Mouse (Mus musculus) naive thymus-derived CD4-positive, alpha-beta T cell, adult 2 months (primary cell): Measurements from ENCODE around the gene Tbc1d14.

ENCODE experiments used
- DNase-seq: peaks from one replicate; pipeline ENCODE4 v3.0.0-alpha.2; 2011; ENCODE audit warnings: low read depth

Gene Tbc1d14

DNA sequence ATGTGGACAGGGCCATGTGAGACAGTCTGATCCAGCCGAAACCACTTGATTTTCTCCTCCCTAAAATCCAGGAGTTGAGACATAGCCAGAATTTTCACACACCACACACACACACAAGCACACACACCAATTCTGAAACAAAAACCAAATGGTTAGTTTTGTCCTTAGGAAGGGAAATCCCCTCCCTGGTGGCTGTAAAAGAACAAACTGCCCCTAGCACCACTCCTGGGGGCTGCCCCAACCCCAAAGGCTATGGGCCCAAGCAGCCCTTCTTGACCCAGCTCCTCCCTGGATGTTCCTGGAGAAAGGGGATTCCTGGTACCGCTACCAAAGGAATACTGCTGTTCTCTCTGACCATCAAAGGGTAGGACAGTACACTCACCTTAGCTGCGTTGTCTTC is 16.6 kb downstream of the Tbc1d14 start:
- no peak for DNase-seq

DNA sequence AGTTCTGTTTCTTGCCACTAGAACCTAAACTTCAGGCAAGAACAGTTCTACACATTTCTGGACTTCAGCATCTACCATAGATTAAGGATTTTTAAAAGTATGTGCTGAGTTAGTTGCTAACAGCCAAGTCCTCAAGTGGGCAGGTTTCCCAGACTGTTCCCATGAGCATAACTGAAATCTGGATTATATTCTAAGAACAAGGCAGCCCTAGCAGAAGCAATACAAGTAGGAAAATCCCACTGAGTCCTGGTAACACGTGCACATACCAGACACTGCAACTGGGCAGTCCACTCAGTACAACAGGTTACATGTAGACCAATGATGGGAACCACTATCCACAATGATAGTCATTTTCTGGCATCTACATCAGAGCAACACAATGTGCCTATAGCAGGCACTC is 17.3 kb downstream of the Tbc1d14 start:
- no peak for DNase-seq

DNA sequence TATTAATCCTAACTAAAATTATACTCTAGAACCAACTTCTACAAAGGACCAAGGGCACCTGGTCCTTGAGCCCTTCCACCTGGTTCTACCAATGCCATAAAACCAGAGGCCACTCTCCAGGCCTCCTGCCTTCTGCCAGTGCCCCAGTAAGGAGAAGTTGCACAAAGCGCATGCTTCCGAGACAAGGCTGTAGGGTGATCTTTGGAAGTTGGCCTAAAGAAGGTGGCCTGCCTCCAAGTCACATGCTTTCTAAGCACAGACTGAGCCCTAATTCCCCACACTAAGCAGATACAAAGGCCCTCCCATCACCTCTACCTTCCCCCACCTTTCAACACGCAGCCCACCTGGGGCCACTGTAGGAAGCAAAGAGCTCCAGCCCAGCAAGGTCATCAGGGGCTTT is 17.8 kb downstream of the Tbc1d14 start:
- no peak for DNase-seq

DNA sequence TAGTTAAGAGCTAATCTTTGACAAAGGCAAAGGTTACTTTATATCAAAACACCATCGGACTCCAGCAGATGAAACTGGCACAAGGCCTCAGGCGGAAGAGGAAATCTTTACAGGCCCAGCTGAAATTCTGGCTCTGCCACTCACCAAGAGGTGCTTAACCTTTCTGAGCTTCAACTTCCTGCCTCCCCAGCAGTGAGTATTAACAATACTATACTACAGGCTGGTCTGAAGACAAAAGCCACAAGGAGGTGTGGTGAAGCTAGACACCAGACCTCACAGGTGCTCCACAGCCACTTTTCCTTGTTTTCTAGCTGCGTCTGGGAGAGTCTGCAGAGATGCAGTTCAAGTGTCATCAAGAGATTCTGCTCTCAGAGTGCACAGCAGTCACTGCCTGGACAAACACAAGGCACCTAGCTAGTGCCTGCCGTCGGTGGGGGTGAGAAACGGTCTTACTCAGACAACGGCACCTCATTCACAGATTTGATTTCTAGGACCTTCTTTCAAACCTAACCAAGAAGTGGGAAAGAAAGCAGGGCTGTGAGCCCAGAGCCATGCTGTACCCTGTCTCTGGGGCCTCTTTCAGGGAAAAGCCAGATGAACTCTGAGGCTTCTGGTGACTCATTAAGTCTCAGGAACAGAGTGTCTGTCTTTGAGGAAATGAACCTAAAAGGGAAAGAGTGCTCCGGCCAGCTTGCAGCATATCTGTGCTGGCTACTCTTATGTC is 18.8 kb downstream of the Tbc1d14 start:
- DNase-seq = peak; percentile 67

DNA sequence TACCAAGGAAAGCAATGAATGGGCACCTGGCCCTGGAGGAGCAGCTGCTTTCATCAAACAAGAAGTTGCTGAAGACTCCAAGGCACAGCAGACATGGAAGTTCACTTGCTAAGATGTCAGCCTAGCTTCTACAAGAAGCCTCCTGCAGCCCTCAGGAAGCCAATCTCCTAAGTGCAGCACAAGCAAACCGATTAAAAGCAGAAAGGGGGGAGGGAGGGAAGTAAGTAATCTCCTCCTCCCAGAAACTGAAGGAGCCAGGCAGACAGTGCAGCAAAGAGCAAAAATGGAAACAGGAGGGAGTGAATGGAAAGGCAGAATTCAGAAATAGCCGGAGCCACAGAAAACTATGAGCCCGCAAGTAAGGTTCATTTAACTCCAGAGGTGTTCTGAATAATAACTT is 19.7 kb downstream of the Tbc1d14 start:
- DNase-seq = no peak

DNA sequence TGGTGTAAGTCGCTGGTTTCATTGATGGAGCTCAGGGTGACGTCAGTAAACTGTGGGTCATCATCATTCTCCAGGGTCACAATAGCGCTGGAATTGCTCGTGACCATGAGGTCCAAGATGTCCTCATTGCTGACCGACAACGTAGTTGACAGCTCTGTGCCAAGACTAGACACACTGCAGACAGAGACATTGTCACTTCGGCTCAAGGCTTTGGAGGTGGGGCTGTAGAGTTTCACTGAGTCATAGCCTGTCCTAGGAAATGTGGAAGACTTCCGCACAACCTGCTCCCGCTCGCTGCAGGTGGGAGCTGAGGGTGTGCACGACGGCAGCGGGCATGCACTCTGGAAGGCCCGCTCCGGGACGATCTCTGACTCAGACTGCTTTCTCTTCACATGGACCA is 21.7 kb downstream of the Tbc1d14 start:
- no peak for DNase-seq

DNA sequence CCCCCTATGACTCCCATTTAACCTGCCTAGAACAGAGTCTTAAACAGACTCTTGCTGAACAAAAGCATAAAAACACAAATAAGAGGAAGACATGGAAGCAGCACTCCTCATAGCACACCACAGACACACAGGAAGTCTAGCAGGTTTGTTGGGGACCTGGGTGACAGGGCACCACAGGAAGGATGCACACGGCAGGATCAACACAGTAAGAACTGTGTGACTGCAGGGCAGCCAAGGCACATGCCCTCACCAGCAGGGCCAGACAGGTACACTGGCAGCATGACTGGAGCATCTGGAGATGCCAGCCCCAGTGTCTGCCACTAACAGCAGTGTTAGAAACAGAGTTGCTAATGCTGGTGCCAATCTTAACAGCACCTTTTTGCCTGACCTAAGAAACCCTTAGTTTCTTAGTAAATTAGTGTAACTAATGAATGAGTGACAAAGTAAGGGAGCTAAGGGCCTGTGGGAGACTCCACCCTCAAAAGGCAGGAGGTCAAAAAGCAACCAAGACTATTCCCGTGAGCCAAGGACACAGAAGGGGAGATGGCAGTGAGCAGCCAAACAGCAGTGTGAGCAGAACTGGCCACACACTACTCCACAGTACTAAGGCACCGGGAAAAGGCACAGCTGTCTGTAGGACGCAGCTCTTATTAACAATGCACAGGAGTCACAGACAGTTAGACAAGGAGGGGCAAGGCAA is 22.4 kb downstream of the Tbc1d14 start:
- peak; percentile 58 for DNase-seq

DNA sequence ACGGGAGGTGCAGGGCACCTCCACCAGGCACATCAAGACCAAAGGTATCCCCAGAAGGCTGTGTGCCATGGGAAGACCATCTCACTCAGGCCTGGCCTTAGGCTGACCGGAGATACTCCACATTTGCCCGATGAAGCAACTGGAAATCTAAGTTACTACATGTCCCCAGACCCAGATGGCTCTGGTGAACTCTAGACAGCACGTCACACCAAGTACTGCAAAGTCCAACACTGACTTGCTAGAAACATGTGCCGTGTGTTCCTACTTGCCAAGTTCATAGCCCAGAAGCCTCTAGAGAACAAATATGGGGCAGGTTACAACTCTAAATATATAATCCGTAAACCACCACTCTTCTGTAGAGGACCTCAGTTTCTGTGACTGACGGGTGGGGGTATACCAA is 23.0 kb downstream of the Tbc1d14 start:
- no peak for DNase-seq

DNA sequence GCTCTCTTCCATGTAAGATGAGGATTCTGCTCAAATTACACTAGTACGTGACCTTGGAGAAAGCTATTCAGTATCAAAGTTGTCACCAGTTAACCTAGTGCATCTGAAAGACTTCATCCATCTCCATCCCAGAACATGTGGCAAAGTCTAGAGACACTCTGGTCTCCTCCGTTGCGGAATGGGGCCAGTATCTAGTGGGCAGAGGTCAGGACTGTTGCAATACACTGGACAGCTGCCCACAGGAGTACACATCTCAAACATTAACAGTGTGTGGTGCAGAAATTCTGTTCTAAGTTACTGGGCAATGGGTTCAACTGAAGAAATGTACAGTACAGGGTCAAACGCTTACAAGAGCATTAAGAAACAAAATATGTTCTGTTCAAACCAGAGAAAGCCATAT is 25.0 kb downstream of the Tbc1d14 start:
- no peak for DNase-seq

DNA sequence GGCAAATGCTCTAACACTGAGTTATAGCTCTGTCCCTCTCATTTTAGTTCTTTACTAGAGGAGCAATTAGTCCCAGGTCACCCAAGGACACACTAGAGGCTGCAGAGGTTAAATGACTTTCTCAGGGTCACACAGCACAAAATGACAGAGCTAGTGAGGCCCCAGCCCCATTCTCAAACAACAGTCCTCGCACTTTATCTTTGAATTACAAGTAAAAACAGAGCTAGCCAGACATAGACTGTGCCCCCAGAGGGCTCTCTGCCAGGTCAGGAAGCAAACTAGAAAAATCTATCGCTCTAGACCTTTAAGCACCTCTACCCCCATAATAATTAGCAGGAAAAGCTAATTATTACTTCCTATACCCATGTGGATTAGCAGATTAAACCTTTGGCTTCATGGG is 25.4 kb downstream of the Tbc1d14 start:
- no peak for DNase-seq

DNA sequence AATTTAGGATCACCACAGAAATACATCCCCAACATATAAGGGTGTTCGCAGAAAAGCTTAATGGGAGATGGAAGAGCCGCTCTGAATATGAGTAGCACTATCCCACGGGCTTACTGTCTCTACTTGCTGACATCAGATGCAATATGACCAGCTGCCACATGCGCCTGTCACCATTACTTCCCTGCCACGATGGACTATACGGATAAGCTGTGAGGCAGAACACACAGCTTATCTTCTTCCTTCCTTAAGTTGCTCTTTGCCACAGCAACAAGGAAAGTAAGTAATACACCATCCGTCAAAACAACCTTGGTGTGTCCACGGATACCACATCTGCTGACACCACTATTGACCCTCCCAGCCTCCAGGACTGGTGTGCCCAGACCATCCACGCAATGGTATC is 28.5 kb downstream of the Tbc1d14 start:
- no peak for DNase-seq

DNA sequence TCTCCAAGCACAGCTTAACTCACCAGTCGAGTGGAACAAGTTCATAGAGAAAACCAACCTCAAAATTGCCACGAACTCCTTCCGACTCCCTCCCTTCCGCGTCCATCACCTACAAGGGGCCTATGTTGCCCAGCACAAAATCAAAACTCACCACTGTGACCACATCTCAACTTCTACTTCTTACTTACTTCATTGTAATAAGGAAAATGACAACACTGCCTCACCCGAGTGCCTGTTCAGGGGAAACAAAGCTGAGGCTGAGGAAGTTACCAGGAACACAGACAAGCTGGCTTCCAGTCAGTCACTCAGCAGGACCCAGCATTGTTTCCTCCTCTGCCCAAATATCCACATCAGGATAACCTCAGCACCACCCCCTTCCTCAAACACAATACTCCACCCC is 29.3 kb downstream of the Tbc1d14 start:
- no peak for DNase-seq

DNA sequence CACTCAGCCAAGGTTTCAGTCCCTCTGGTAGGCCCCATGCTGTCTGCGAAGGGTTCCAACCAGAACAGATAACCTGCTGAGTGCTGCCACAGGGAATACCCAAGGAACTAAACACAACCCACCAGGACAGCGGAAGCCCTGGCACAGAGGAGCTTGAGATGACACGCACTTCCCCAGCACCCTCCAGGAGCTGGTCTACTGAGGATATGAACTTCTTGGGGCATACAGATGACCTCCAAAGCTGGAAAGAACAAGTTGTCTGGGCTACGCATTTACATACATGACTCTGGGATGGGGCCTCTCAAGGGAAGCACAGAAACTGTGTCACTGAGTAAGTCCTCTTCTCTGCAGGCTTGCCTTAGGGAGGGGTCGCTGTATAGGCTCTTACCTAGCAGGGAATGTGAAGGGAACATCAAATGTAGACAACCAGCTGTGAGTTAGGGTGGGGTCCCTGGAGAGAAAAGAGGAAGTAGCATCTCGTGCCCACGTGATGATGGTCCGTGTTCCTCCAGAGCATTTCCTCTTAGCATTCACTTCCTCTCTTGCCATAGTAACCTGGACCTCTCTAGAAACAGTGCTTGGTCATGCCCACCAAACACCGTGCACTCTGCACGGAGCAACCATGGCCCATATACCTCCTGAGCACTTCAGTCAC is 30.2 kb downstream of the Tbc1d14 start:
- peak; percentile 40 for DNase-seq

DNA sequence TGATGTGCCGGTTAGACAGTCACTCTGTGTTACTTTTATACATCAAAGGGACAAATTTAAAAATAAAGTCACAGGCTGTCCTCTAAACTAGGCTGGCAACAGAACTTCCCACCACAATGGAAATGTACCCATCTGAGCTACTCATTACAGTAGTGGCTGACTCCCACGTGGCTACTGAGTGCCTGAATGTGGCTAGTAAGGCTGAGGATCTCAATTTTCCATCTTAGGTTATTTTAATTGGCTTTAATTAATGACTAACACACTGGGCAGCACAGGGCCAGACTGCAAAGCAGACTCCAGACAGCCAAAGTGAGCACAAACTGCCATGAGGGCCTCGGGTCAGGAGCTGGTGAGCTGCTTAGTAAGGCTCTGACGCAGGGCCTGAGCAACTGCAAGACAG is 31.6 kb downstream of the Tbc1d14 start:
- no peak for DNase-seq

DNA sequence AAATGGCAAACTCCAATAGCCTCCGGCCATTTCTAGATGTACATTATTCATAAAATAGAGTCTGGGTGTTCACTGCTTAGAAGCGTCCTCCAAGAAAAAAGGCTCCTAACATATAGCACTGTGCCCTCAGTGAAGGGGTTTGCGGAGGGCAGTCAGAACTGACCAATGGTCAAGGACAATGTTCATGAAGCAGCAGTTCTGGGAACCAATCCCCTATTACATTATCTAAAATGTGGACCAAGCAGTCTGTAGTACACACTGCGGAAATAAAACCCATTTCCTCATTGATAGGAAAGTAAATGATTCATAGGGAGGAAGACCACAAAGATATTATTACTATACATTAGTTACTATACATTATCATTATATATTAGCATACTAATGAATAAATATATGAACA is 32.6 kb downstream of the Tbc1d14 start:
- DNase-seq = no peak

DNA sequence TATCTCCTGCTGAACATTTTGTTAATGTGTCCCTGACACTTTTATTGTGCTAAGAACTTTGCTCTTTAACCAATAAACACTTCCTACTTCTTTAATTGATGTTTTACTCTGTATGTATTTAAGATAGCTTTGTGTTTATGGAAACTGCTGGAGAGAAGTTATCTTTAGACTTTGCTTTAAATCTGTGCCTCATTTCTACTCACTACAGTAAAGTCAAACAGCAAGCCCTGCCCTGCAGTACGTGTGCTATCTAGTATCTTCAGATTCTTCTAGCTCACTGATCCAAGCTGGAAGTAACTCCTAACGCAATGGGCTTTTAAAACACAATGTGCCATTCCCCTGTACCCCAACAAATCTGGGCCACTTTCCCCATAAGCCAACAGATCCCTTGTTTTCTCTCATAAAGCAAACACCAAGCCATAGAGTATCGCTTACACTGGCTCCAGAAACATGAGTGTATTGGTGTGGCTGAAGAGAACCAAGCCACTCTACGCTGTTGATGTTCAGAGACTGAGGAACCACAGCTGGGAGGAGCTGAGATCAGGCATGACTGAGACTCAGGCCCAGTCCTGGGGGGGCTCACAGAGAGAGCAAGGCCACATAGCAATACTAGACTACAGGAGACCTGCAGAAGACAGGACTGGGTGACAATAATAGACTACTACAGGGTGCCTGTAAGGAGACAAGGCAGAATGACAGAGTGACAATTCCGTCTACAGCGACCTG is 33.4 kb downstream of the Tbc1d14 start:
- DNase-seq = no peak

DNA sequence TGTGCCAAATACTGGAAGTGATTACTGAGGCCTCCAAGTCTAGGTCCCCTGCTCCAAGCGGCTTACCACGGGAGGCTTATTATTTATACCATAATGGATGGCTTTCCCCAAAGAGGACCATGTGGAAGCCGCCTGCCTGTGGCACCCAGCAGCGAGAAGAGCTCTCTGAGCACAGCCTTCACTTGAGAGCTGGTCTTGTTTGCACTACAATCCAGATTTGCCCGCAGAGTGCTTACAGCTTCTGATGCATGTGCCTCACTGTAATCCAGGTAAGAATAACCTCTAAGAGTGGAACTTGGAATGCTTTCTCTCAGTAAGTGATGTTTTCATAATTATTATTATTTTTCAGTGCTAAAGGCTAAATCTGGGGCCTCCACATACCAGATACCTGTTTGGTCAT is 34.0 kb downstream of the Tbc1d14 start:
- DNase-seq = no peak

DNA sequence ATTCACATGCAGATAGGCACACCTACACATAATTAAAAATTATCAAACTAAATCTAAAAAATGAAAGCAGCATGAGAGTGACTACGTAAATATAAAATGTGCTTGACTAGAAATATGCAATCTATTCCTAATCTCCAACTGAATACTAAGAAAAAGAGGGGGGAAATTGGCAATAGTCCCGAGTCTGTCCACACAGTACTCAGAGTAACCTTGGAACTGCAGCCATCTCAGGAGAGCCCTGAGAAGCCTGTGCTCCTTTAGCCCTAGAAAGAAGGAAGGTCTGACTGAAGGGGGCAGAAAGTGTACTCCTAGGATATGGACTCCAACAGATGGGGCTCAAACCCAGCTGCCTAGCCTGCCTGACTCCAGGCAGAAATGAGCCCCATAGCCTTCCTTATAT is 34.5 kb downstream of the Tbc1d14 start:
- DNase-seq = no peak

DNA sequence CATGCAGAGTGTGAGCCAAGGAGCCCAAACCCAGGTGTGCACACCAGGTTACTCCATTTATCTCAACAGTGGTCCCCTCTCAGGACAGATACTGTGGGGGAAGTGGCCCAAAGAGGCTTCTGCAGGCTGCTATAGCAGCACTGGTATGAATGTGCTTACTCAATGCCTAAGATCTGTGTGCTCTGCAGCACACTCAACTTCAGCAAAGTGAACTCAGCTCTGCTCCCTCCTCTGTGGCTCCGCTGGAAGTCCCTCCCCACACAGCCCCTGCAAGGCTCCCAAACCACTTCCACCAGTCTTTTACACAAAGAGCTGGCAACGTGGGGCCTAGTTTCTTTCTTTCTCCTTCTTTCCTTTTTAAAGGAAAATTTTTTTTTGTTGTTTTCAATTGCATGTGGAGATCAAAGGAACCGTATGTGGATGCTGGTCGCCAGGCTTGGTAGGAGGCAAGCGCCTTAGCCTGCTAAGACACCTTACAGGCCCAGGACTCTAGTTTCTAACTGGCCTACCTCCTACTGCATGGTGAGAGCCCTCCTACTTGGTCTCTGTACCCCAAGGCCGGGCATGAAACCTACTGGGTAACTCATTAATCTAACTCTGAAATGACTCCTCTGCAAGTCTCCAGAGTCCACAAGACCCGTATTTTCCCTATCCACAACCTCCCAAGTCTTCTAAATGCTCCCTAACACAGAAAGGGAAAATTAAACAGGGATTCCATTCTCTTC is 35.3 kb downstream of the Tbc1d14 start:
- peak; percentile 62 for DNase-seq

DNA sequence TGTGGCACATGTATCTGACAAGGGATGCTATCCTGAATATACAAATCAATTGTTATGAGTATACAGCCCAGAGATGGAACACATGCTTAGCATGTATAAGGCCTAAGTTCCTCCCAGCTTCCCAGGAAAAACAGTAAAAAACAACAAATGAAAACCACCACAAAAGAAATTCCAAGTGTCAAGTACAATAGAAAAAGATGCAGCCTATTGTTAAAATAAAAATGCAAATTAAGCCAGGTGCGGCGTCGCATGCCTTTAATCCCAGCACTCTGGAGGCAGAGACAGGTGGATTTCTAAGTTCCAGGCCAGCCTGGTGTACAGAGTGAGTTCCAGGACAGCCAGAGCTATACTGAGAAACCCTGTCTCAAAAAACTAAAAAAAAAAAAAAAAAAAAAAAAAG is 36.2 kb downstream of the Tbc1d14 start:
- DNase-seq = no peak

DNA sequence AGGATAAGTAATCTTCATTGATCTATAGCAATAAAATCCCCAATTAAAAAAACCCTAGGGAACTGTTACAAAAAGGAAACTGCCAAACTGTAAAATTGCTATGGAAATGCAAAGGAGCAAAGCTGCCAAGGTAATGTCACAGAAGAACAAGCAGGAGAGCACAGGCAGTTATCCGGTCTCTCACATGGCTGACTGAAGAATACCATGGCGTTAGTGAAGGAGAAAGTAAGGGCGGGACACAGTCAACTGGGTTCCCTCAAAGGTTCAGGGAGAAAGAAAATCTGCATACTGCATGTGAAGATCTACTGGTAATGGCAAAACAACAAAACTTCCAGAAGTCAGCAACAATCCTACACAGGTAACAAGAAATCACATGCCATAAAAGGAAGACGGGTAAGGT is 36.8 kb downstream of the Tbc1d14 start:
- no peak for DNase-seq

DNA sequence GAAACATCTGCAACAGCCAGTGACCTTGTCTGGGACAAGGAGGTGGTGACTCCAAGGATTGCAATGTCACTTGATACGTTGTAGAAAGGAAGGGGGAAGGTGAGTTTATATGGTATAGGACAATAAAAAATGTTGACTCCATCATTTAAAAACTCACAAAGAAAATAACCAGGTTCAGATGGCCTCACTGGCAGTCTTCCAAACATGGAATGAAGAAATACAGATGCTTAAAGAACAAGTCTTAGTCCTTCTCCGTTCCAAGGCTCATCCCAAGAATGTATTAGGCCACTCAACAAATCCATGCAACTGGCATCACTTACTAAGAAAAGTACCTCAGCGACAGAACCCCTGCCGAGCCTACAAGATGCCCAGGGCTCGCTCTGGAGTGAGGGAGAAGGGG is 38.6 kb downstream of the Tbc1d14 start:
- no peak for DNase-seq
